Comparison of ENCODE assay signal across 15 mouse cellular contexts in the genomic region with DNA sequence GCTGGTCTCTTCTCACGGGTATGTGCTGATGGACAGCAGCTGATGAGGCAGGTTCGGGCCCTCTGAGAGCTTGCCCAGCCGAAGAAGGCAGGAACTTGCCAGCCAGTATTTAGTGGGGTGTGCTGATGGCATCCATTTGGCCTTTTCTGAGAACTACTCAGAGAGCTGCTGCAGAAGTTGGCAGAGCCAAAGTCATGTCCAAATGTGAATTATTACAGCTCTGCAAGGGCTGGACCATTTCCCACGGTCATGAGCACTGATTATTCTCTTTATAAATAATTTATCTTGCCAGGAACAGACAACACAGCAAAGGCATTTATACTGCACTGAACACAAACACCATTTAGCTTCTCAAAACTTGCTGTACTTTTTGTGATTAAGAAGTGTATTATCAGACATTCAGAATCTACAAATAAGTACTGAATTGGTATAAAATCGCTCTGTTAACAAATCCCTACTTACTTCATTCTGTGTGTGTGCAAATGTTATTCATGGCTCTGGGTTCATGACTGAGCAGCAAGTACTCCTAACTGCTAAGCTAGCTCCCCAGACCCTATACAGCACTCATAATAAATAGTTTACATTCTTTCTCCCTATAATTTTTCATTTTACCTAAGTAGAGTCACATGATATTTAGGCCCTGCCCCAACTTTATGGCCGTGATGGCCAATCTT. TPM values are rescaled to one million over a fixed set of nuclear protein-coding genes. Genes with fewer than 3 reads are reported as not detected.
DNase-seq lines count a peak whose midpoint lies in the region; ATAC-seq and TF ChIP-seq lines count a peak whose summit lies in the region.
"Had no signal": no experiment of that assay in that cellular context is flagged by ENCODE, and none has a peak within 500 bp of the region (broad histone marks: within the 10 kb centered on the region; RNA-seq: fewer than 3 reads in every experiment).

No protein-coding gene starts in this region.

- TF ChIP-seq EP300 in heart, adult 2 months (IDR thresholded peaks at IDR 0.05; ENCODE audit: insufficient read depth, low read depth, low read length): no peak

- peak in 1 of 2 experiments; percentile 47 for DNase-seq in heart, adult 2 months
- DNase-seq in heart, embryonic 10.5 days (ENCODE audit: low spot score): no peak
- peak; percentile 71 for DNase-seq in lung, embryonic 14.5 days
- no peak for DNase-seq in lung, postnatal 25 days (ENCODE audit: low spot score)
- DNase-seq in brain, adult 2 months (ENCODE audit: low read depth, low spot score): peak; percentile 29
- peak; percentile 21 for DNase-seq in ovary, postnatal 36 days (ENCODE audit: low spot score)
- DNase-seq in MN1 (ENCODE audit: low spot score): no peak
- no peak for DNase-seq in thymus, postnatal 36 days
- DNase-seq: cerebellum, adult 18-20 months; gastrocnemius, postnatal 36 days; liver; right cerebral cortex, postnatal 14 days had no signal

- no peak overlapping the region for H3K4me3 ChIP-seq in heart, adult 2 months
- no peak overlapping the region for H3K4me3 ChIP-seq in heart, embryonic 10.5 days
- H3K4me3 ChIP-seq in lung, embryonic 14.5 days (ENCODE audit: low read depth, low read length): no peak overlapping the region

- H3K27ac ChIP-seq in heart, adult 2 months: peak overlapping the region; percentile 27; the same call in 1 of the 2 replicates
- no peak overlapping the region for H3K27ac ChIP-seq in heart, embryonic 10.5 days
- H3K27ac ChIP-seq in lung, embryonic 14.5 days (ENCODE audit: low read depth): no peak overlapping the region

- H3K9me3 ChIP-seq in heart, embryonic 10.5 days: no peaks in the 10 kb centered on the region
- H3K9me3 ChIP-seq in lung, embryonic 14.5 days (ENCODE audit: low read depth, low read length): no peaks in the 10 kb centered on the region
- H3K9me3 ChIP-seq: G1E had no signal

- intact Hi-C loops in heart, adult 2 months (cut with DNase I): no loop called here

- H3K9ac ChIP-seq in heart, adult 2 months (ENCODE audit: low read depth, low read length): no peak overlapping the region
- no peak overlapping the region for H3K9ac ChIP-seq in lung, embryonic 14.5 days

- H3K4me1 ChIP-seq in heart, adult 2 months (ENCODE audit: control insufficient read depth, insufficient read depth, low read length): peaks cover 1% of the 10 kb centered on the region; the same call in 1 of the 2 replicates
- no peaks in the 10 kb centered on the region for H3K4me1 ChIP-seq in heart, embryonic 10.5 days
- no peaks in the 10 kb centered on the region for H3K4me1 ChIP-seq in lung, embryonic 14.5 days (ENCODE audit: insufficient read depth)

- H3K36me3 ChIP-seq in heart, adult 2 months (ENCODE audit: control insufficient read depth, insufficient read depth, low read length): no peaks in the 10 kb centered on the region
- H3K36me3 ChIP-seq in heart, embryonic 10.5 days: no peaks in the 10 kb centered on the region
- no peaks in the 10 kb centered on the region for H3K36me3 ChIP-seq in lung, embryonic 14.5 days (ENCODE audit: insufficient read depth)
- H3K36me3 ChIP-seq: G1E had no signal

- H3K4me2 ChIP-seq in lung, embryonic 14.5 days: no peak overlapping the region

- 41% methylated on average over 6 of the region's 6 CpGs for WGBS in heart, adult 2 months
- WGBS in heart, embryonic 10.5 days: 72% methylated on average over 6 of the region's 6 CpGs
- WGBS in lung, embryonic 14.5 days: 46% methylated on average over 6 of the region's 6 CpGs

- no peak for TF ChIP-seq CTCF in heart, adult 2 months (IDR thresholded peaks at IDR 0.05)
- no peak for TF ChIP-seq CTCF in lung, embryonic 14.5 days (IDR thresholded peaks at IDR 0.05; ENCODE audit: low read depth)

- no peaks in the 10 kb centered on the region for H3K79me2 ChIP-seq in heart, adult 2 months (replicated peaks; ENCODE audit: control insufficient read depth, insufficient read depth, low read length)

- no peak for TF ChIP-seq POLR2A in heart, adult 2 months (IDR thresholded peaks at IDR 0.05; ENCODE audit: insufficient read depth, low read depth, low read length)

- no peaks in the 10 kb centered on the region for H3K27me3 ChIP-seq in heart, adult 2 months (ENCODE audit: control insufficient read depth, insufficient read depth, low read length)
- peaks cover 10% of the 10 kb centered on the region for H3K27me3 ChIP-seq in heart, embryonic 10.5 days (ENCODE audit: insufficient read depth, poor library complexity, severe bottlenecking)
- H3K27me3 ChIP-seq in lung, embryonic 14.5 days (ENCODE audit: insufficient read depth, low read length): no peaks in the 10 kb centered on the region

- ATAC-seq in lung, embryonic 14.5 days (ENCODE audit: insufficient read depth): peak; percentile 69
- ATAC-seq: forebrain, embryonic 14.5 days had no signal

RNA-seq across cellular contexts. Expression of a gene that starts 1.7 kb away (rescaled TPM):
- not detected for total RNA-seq in heart, adult 2 months (2021)
- polyA plus RNA-seq in heart, adult 2 months (2012; rRNA removed): 0.06 TPM in 1 of 2 replicates, not detected in the other
- polyA plus RNA-seq in heart, embryonic 10.5 days (2016; fragmentation: Nextera tagmentation; extraction: Ambion mirVana): 0.05 and 0.09 TPM in 2 replicates
- 0.17 and 0.23 TPM in 2 replicates for polyA plus RNA-seq in lung, embryonic 14.5 days (2014; fragmentation: Nextera tagmentation; extraction: Ambion mirVana)
- total RNA-seq: gastrocnemius, postnatal 36 days; megakaryocyte-erythroid progenitor cell, adult 5-6 weeks had no signal
- polyA plus RNA-seq: G1E had no signal

RNA-seq across cellular contexts. Expression of a gene that starts 19.4 kb away (rescaled TPM):
- total RNA-seq in heart, adult 2 months (2021): 10 to 100 TPM; 19.0 to 19.1 TPM
- 8.8 and 12.9 TPM in 2 replicates for polyA plus RNA-seq in heart, adult 2 months (2012; rRNA removed)
- 8.3 and 12.3 TPM in 2 replicates for polyA plus RNA-seq in heart, embryonic 10.5 days (2016; fragmentation: Nextera tagmentation; extraction: Ambion mirVana)
- 16.5 and 17.5 TPM in 2 replicates for polyA plus RNA-seq in lung, embryonic 14.5 days (2014; fragmentation: Nextera tagmentation; extraction: Ambion mirVana)
- polyA plus RNA-seq: G1E had no signal

RNA-seq across cellular contexts. Expression of a gene that starts 54.5 kb away (rescaled TPM):
- 10 to 100 TPM; 10.6 to 10.7 TPM for total RNA-seq in heart, adult 2 months (2021)
- polyA plus RNA-seq in heart, adult 2 months (2012; rRNA removed): 10.2 and 14.2 TPM in 2 replicates
- 25.8 and 35.5 TPM in 2 replicates for polyA plus RNA-seq in heart, embryonic 10.5 days (2016; fragmentation: Nextera tagmentation; extraction: Ambion mirVana)
- polyA plus RNA-seq in lung, embryonic 14.5 days (2014; fragmentation: Nextera tagmentation; extraction: Ambion mirVana): 22.6 and 28.5 TPM in 2 replicates

Comparison
In these comparisons a context has a peak if more than half of its experiments do, and no peak if none do; other contexts are left out.
1. DNase-seq: peak in lung, embryonic 14.5 days (single experiment), brain, adult 2 months (single experiment) and ovary, postnatal 36 days (single experiment); none in heart, embryonic 10.5 days (single experiment), lung, postnatal 25 days (single experiment), MN1 (single experiment) and thymus, postnatal 36 days (0 of 2).